Mouse (Mus musculus): ENCODE measurements at regions not wholly inside any gene's neighbourhood (a gene's known extent, or its start where the extent isn't known, plus 50 kb on each side); places are given as distances from the start of the nearest gene placed in this dataset.

- Histone ChIP-seq H3K27ac (no peak overlapping the region), H3K9ac (no peak overlapping the region), H3K4me2 (no peak overlapping the region), H3K9me3 (no peaks in the 10 kb centered on the region), H3K4me1 (no peaks in the 10 kb centered on the region), H3K4me3 (replicated peaks) (no peak overlapping the region), H3K27me3 (no peaks in the 10 kb centered on the region), H3K36me3 (replicated peaks) (no peaks in the 10 kb centered on the region)
- no peak for ATAC-seq (ENCODE audit: low FRiP score)
- WGBS = 84% methylated on average over 3 of the region's 3 CpGs
Observed at GRCm38 (mm10) chr7:40636369-40636768, 261.8 kb upstream of the Vstm2b start.

GRCm38 (mm10) chr7:40654982-40655381 is 243.1 kb upstream of the Vstm2b start:
- no peak overlapping the region for H3K27ac ChIP-seq
- 0 out of 2 replicates have a peak, but pooled peaks have one; percentile 51 for ATAC-seq (ENCODE audit: low FRiP score)
- 62% methylated on average over 7 of the region's 7 CpGs for WGBS

GRCm38 (mm10) chr7:40655391-40655790 is 242.7 kb upstream of the Vstm2b start:
- Histone ChIP-seq H3K27ac (no peak overlapping the region), H3K27me3 (no peaks in the 10 kb centered on the region), H3K9me3 (no peaks in the 10 kb centered on the region), H3K4me2 (no peak overlapping the region), H3K4me3 (replicated peaks) (no peak overlapping the region), H3K36me3 (replicated peaks) (no peaks in the 10 kb centered on the region), H3K9ac (no peak overlapping the region), H3K4me1 (peaks cover 10% of the 10 kb centered on the region)
- no peak for ATAC-seq (ENCODE audit: low FRiP score)
- WGBS = 73% methylated on average over 2 of the region's 2 CpGs

More at GRCm38 (mm10) chr7:40654982-40655381, 243.1 kb upstream of the Vstm2b start:
- no peak overlapping the region for H3K4me3 ChIP-seq (replicated peaks)
- no peaks in the 10 kb centered on the region for H3K9me3 ChIP-seq
- no peaks in the 10 kb centered on the region for H3K36me3 ChIP-seq (replicated peaks)
- H3K9ac ChIP-seq = no peak overlapping the region
- H3K4me2 ChIP-seq = no peak overlapping the region
- peaks cover 9% of the 10 kb centered on the region for H3K4me1 ChIP-seq
- no peaks in the 10 kb centered on the region for H3K27me3 ChIP-seq

- Histone ChIP-seq H3K9ac (no peak overlapping the region), H3K4me3 (replicated peaks) (no peak overlapping the region), H3K27ac (no peak overlapping the region), H3K4me2 (no peak overlapping the region), H3K4me1 (peaks cover 10% of the 10 kb centered on the region), H3K9me3 (no peaks in the 10 kb centered on the region), H3K36me3 (replicated peaks) (no peaks in the 10 kb centered on the region), H3K27me3 (no peaks in the 10 kb centered on the region)
- 4% methylated on average over 3 of the region's 3 CpGs for WGBS
- ATAC-seq (ENCODE audit: low FRiP score) = no peak
Observed at GRCm38 (mm10) chr7:40659662-40660061, 238.5 kb upstream of the Vstm2b start.

GRCm38 (mm10) chr7:40663781-40664180 is 234.3 kb upstream of the Vstm2b start:
- 87% methylated on average over 7 of the region's 7 CpGs for WGBS
- Histone ChIP-seq H3K9ac (no peak overlapping the region), H3K27me3 (no peaks in the 10 kb centered on the region), H3K27ac (no peak overlapping the region), H3K4me1 (peaks cover 10% of the 10 kb centered on the region), H3K4me3 (replicated peaks) (no peak overlapping the region), H3K9me3 (no peaks in the 10 kb centered on the region), H3K4me2 (no peak overlapping the region), H3K36me3 (replicated peaks) (no peaks in the 10 kb centered on the region)
- ATAC-seq (ENCODE audit: low FRiP score) = no peak

GRCm38 (mm10) chr7:40666625-40667024 is 231.5 kb upstream of the Vstm2b start:
- no peak for ATAC-seq (ENCODE audit: low FRiP score)
- 91% methylated on average over 5 of the region's 5 CpGs for WGBS
- Histone ChIP-seq H3K36me3 (replicated peaks) (no peaks in the 10 kb centered on the region), H3K4me3 (replicated peaks) (no peak overlapping the region), H3K9me3 (no peaks in the 10 kb centered on the region), H3K27me3 (no peaks in the 10 kb centered on the region), H3K9ac (no peak overlapping the region), H3K27ac (no peak overlapping the region), H3K4me1 (no peaks in the 10 kb centered on the region), H3K4me2 (no peak overlapping the region)

- ATAC-seq (ENCODE audit: low FRiP score) = no peak
- Histone ChIP-seq H3K4me1 (no peaks in the 10 kb centered on the region), H3K9me3 (no peaks in the 10 kb centered on the region), H3K27me3 (no peaks in the 10 kb centered on the region), H3K4me3 (replicated peaks) (no peak overlapping the region), H3K27ac (no peak overlapping the region), H3K9ac (no peak overlapping the region), H3K4me2 (no peak overlapping the region), H3K36me3 (replicated peaks) (no peaks in the 10 kb centered on the region)
- WGBS = 84% methylated on average over 5 of the region's 5 CpGs
Observed at GRCm38 (mm10) chr7:40670401-40670800, 227.7 kb upstream of the Vstm2b start.

GRCm38 (mm10) chr7:40671068-40671467 is 227.1 kb upstream of the Vstm2b start:
- H3K36me3 ChIP-seq (replicated peaks) = no peaks in the 10 kb centered on the region
- 94% methylated on average over 4 of the region's 4 CpGs for WGBS
- no peaks in the 10 kb centered on the region for H3K27me3 ChIP-seq
- no peak overlapping the region for H3K9ac ChIP-seq
- H3K4me1 ChIP-seq = no peaks in the 10 kb centered on the region
- no peaks in the 10 kb centered on the region for H3K9me3 ChIP-seq
- no peak overlapping the region for H3K27ac ChIP-seq
- no peak overlapping the region for H3K4me3 ChIP-seq (replicated peaks)
- no peak overlapping the region for H3K4me2 ChIP-seq
- ATAC-seq (ENCODE audit: low FRiP score) = no peak

- no peak overlapping the region for H3K27ac ChIP-seq
- H3K4me3 ChIP-seq (replicated peaks) = no peak overlapping the region
- H3K36me3 ChIP-seq (replicated peaks) = no peaks in the 10 kb centered on the region
- no peaks in the 10 kb centered on the region for H3K9me3 ChIP-seq
- H3K4me1 ChIP-seq = no peaks in the 10 kb centered on the region
- H3K4me2 ChIP-seq = no peak overlapping the region
- no peak for ATAC-seq (ENCODE audit: low FRiP score)
- 89% methylated on average over 1 of the region's 1 CpGs for WGBS
- H3K9ac ChIP-seq = no peak overlapping the region
- H3K27me3 ChIP-seq = no peaks in the 10 kb centered on the region
Observed at GRCm38 (mm10) chr7:40672348-40672747, 225.8 kb upstream of the Vstm2b start.

GRCm38 (mm10) chr7:40674397-40674796 is 223.7 kb upstream of the Vstm2b start:
- 0 out of 2 replicates have a peak, but pooled peaks cover 1% of the 10 kb centered on the region for H3K27me3 ChIP-seq
- H3K4me1 ChIP-seq = no peaks in the 10 kb centered on the region
- no peak overlapping the region for H3K4me3 ChIP-seq (replicated peaks)
- no peak for ATAC-seq (ENCODE audit: low FRiP score)
- H3K27ac ChIP-seq = no peak overlapping the region
- H3K9me3 ChIP-seq = no peaks in the 10 kb centered on the region
- no peaks in the 10 kb centered on the region for H3K36me3 ChIP-seq (replicated peaks)
- H3K9ac ChIP-seq = no peak overlapping the region
- no peak overlapping the region for H3K4me2 ChIP-seq
- 27% methylated on average over 3 of the region's 3 CpGs for WGBS

- no peak for ATAC-seq (ENCODE audit: low FRiP score)
- H3K4me2 ChIP-seq = no peak overlapping the region
- peaks cover 7% of the 10 kb centered on the region for H3K4me1 ChIP-seq
- no peaks in the 10 kb centered on the region for H3K9me3 ChIP-seq
- no peak overlapping the region for H3K9ac ChIP-seq
- 0 out of 2 replicates have a peak, but pooled peaks cover 4% of the 10 kb centered on the region for H3K27me3 ChIP-seq
- no peak overlapping the region for H3K27ac ChIP-seq
- no peaks in the 10 kb centered on the region for H3K36me3 ChIP-seq (replicated peaks)
- H3K4me3 ChIP-seq (replicated peaks) = no peak overlapping the region
- WGBS = 57% methylated on average over 2 of the region's 2 CpGs
Observed at GRCm38 (mm10) chr7:40677601-40678000, 220.5 kb upstream of the Vstm2b start.

- H3K27me3 ChIP-seq = 0 out of 2 replicates have a peak, but pooled peaks cover 4% of the 10 kb centered on the region
- H3K9ac ChIP-seq = no peak overlapping the region
- no peaks in the 10 kb centered on the region for H3K36me3 ChIP-seq (replicated peaks)
- H3K4me3 ChIP-seq (replicated peaks) = no peak overlapping the region
- H3K4me1 ChIP-seq = peaks cover 7% of the 10 kb centered on the region
- H3K27ac ChIP-seq = no peak overlapping the region
- 56% methylated on average over 12 of the region's 12 CpGs for WGBS
- no peak overlapping the region for H3K4me2 ChIP-seq
- ATAC-seq (ENCODE audit: low FRiP score) = no peak
- H3K9me3 ChIP-seq = no peaks in the 10 kb centered on the region
Observed at GRCm38 (mm10) chr7:40680567-40680966, 217.6 kb upstream of the Vstm2b start.

- Histone ChIP-seq H3K27ac (no peak overlapping the region), H3K4me1 (peaks cover 7% of the 10 kb centered on the region), H3K4me3 (replicated peaks) (no peak overlapping the region), H3K27me3 (0 out of 2 replicates have a peak, but pooled peaks cover 4% of the 10 kb centered on the region), H3K9ac (no peak overlapping the region), H3K9me3 (no peaks in the 10 kb centered on the region), H3K4me2 (no peak overlapping the region), H3K36me3 (replicated peaks) (no peaks in the 10 kb centered on the region)
- peak; percentile 63; the same call in 1 of the 2 replicates for ATAC-seq (ENCODE audit: low FRiP score)
- WGBS = 31% methylated on average over 6 of the region's 6 CpGs
Observed at GRCm38 (mm10) chr7:40680993-40681392, 217.1 kb upstream of the Vstm2b start.
